Mouse (Mus musculus): ENCODE results near the gene Prap1.

Gene Prap1

GRCm38 (mm10) chr7:140092924-140093528, at the start of gene Prap1:
Gene Prap1, plus strand, starts transcription at chr7:140093395.
- no peak for DNase-seq

- no peak for DNase-seq
Measured at GRCm38 (mm10) chr7:140045546-140045945, 47.6 kb upstream of the Prap1 start.

GRCm38 (mm10) chr7:140047811-140048311, 45.3 kb upstream of the Prap1 start:
- DNase-seq: no peak

GRCm38 (mm10) chr7:140048361-140049114, 44.7 kb upstream of the Prap1 start, which contains the start of gene Msx3:
Gene Msx3, minus strand, starts transcription at chr7:140049089.
- DNase-seq: no peak

GRCm38 (mm10) chr7:140049115-140049689, 44.0 kb upstream of the Prap1 start:
- DNase-seq: peak in 1 of 2 experiments; percentile 21

- no peak for DNase-seq
Measured at GRCm38 (mm10) chr7:140054124-140054523, 39.1 kb upstream of the Prap1 start.

- no peak for DNase-seq
Measured at GRCm38 (mm10) chr7:140057413-140058407, 35.5 kb upstream of the Prap1 start.

- DNase-seq: no peak
Measured at GRCm38 (mm10) chr7:140058528-140058927, 34.7 kb upstream of the Prap1 start.

GRCm38 (mm10) chr7:140059601-140060000, 33.6 kb upstream of the Prap1 start:
- DNase-seq: no peak

- DNase-seq: no peak
Measured at GRCm38 (mm10) chr7:140060936-140061831, 32.0 kb upstream of the Prap1 start.

- no peak for DNase-seq
Measured at GRCm38 (mm10) chr7:140061832-140062130, 31.4 kb upstream of the Prap1 start.

GRCm38 (mm10) chr7:140062307-140062706, 30.9 kb upstream of the Prap1 start:
- peak in 1 of 2 experiments; percentile 16 for DNase-seq

- peak; percentile 19 to 67 for DNase-seq
Measured at GRCm38 (mm10) chr7:140063092-140063491, 30.1 kb upstream of the Prap1 start.

GRCm38 (mm10) chr7:140067397-140067796, 25.8 kb upstream of the Prap1 start:
- DNase-seq: no peak

GRCm38 (mm10) chr7:140070042-140070711, 23.0 kb upstream of the Prap1 start:
- no peak for DNase-seq

- DNase-seq: no peak
Measured at GRCm38 (mm10) chr7:140077698-140078097, 15.5 kb upstream of the Prap1 start.

GRCm38 (mm10) chr7:140078711-140079110, 14.5 kb upstream of the Prap1 start:
- DNase-seq: peak; percentile 27 to 58

GRCm38 (mm10) chr7:140080503-140081156, 12.6 kb upstream of the Prap1 start:
- DNase-seq: no peak

- DNase-seq: no peak
Measured at GRCm38 (mm10) chr7:140081408-140082241, 11.6 kb upstream of the Prap1 start.

All from spleen, adult 18-20 months (tissue).